Mouse (Mus musculus) urinary bladder, postnatal 0 days (tissue): ENCODE data around the gene Tmem265. TPM values are rescaled to one million over a fixed set of nuclear protein-coding genes. Genes with fewer than 3 reads are reported as not detected.

Experiments used
- polyA plus RNA-seq: library from polyadenylated mRNA; unstranded; fragments of >200 nt; fragmentation: Nextera tagmentation; extraction: Ambion mirVana; gene quantifications from 2 replicates; pipeline ENCODE4 v1.2.1, GENCODE M21; 2015

The Tmem265 gene
- 6.1 and 7.4 TPM in 2 replicates for polyA plus RNA-seq

GRCm38 (mm10) chr7:127561340-127561858, at the start of gene Tmem265:
Tmem265 (plus strand) TSS chr7:127561390.

GRCm38 (mm10) chr7:127511808-127512230, 49.4 kb upstream of the Tmem265 start, which contains the start of gene Srcap:
Srcap (plus strand) TSS chr7:127511983.

GRCm38 (mm10) chr7:127519284-127519683, 41.9 kb upstream of the Tmem265 start, which contains the start of gene Gm42715:
Gm42715 (plus strand) TSS chr7:127519584.

GRCm38 (mm10) chr7:127572895-127573471, 11.8 kb downstream of the Tmem265 start, which contains the start of gene Phkg2:
Phkg2 (plus strand) TSS chr7:127573340.

GRCm38 (mm10) chr7:127588011-127588871, 27.1 kb downstream of the Tmem265 start, which contains the start of the genes Ccdc189 and Rnf40:
Ccdc189 (minus strand) TSS chr7:127588595.
Rnf40 (plus strand) TSS chr7:127588767.

GRCm38 (mm10) chr7:127614891-127615843, 54.0 kb downstream of the Tmem265 start, which contains the start of gene Zfp629:
Zfp629 (minus strand) TSS chr7:127615797.

Other genes starting within 250 kb of the Tmem265 start
- 8.6 and 9.7 TPM in 2 replicates for gene Zfp768, start 215.8 kb upstream of the Tmem265 start, polyA plus RNA-seq
- 5.0 and 5.6 TPM in 2 replicates for gene Zfp747, start 185.3 kb upstream of the Tmem265 start, polyA plus RNA-seq
- 3.3 and 3.5 TPM in 2 replicates for gene 9130019O22Rik, start 174.2 kb upstream of the Tmem265 start, polyA plus RNA-seq
- 3.7 and 4.1 TPM in 2 replicates for gene E430018J23Rik, start 167.8 kb upstream of the Tmem265 start, polyA plus RNA-seq
- gene Zfp764, start 154.6 kb upstream of the Tmem265 start, polyA plus RNA-seq: 5.0 and 5.3 TPM in 2 replicates
- 15.9 and 16.3 TPM in 2 replicates for gene Zfp688, start 139.3 kb upstream of the Tmem265 start, polyA plus RNA-seq
- 2.7 and 2.8 TPM in 2 replicates for gene Zfp689, start 112.2 kb upstream of the Tmem265 start, polyA plus RNA-seq
- gene Prr14, start 101.8 kb upstream of the Tmem265 start, polyA plus RNA-seq: 40.2 and 41.9 TPM in 2 replicates
- 6.4 and 8.7 TPM in 2 replicates for gene Fbrs, start 82.2 kb upstream of the Tmem265 start, polyA plus RNA-seq
- gene Srcap, start 49.4 kb upstream of the Tmem265 start, polyA plus RNA-seq: 20.0 and 20.5 TPM in 2 replicates
- 6.0 and 6.3 TPM in 2 replicates for gene Gm42715, start 41.8 kb upstream of the Tmem265 start, polyA plus RNA-seq
- 23.7 and 25.8 TPM in 2 replicates for gene Phkg2, start 11.9 kb downstream of the Tmem265 start, polyA plus RNA-seq
- 2.7 and 4.4 TPM in 2 replicates for gene Ccdc189, start 27.2 kb downstream of the Tmem265 start, polyA plus RNA-seq
- 18.1 and 21.6 TPM in 2 replicates for gene Rnf40, start 27.4 kb downstream of the Tmem265 start, polyA plus RNA-seq
- 2.9 and 3.5 TPM in 2 replicates for gene Zfp629, start 54.4 kb downstream of the Tmem265 start, polyA plus RNA-seq
- 31.0 and 37.4 TPM in 2 replicates for gene Bcl7c, start 147.5 kb downstream of the Tmem265 start, polyA plus RNA-seq
- 5.9 and 6.1 TPM in 2 replicates for gene Ctf1, start 151.3 kb downstream of the Tmem265 start, polyA plus RNA-seq
- 0.12 TPM in 1 of 2 replicates, not detected in the other for gene Ctf2, start 170.8 kb downstream of the Tmem265 start, polyA plus RNA-seq
- 1.1 and 1.4 TPM in 2 replicates for gene Fbxl19, start 183.2 kb downstream of the Tmem265 start, polyA plus RNA-seq
- gene Orai3, start 208.4 kb downstream of the Tmem265 start, polyA plus RNA-seq: 22.1 and 26.0 TPM in 2 replicates
- 9.4 and 11.0 TPM in 2 replicates for gene Setd1a, start 215.3 kb downstream of the Tmem265 start, polyA plus RNA-seq
- gene Gm49388, start 224.2 kb downstream of the Tmem265 start, polyA plus RNA-seq: not detected in 2 replicates
- 26.7 and 37.8 TPM in 2 replicates for gene Hsd3b7, start 239.2 kb downstream of the Tmem265 start, polyA plus RNA-seq